Mouse (Mus musculus) NIH3T3 (cell line): ENCODE measurements around the gene Rasip1.

Source experiments
- DNase-seq: peaks from one replicate; pipeline ENCODE4 v3.0.0-alpha.2; 2012; ENCODE audit warnings: low read depth

Rasip1 gene

GRCm38 (mm10) chr7:45624718-45625117, 2.6 kb upstream of the Rasip1 start:
- no peak for DNase-seq

GRCm38 (mm10) chr7:45625481-45625880, 1.8 kb upstream of the Rasip1 start:
- DNase-seq = no peak

- DNase-seq = no peak
Observed at GRCm38 (mm10) chr7:45626571-45627076, 664 bp upstream of the Rasip1 start.

GRCm38 (mm10) chr7:45628364-45629294, 1.3 kb downstream of the Rasip1 start:
- no peak for DNase-seq

GRCm38 (mm10) chr7:45630064-45630907, 3.0 kb downstream of the Rasip1 start:
- no peak for DNase-seq

GRCm38 (mm10) chr7:45632499-45632898, 5.2 kb downstream of the Rasip1 start:
- DNase-seq = no peak

- DNase-seq = no peak
Observed at GRCm38 (mm10) chr7:45634946-45635681, 7.8 kb downstream of the Rasip1 start.

- no peak for DNase-seq
Observed at GRCm38 (mm10) chr7:45635711-45636688, 8.7 kb downstream of the Rasip1 start.

- DNase-seq = no peak
Observed at GRCm38 (mm10) chr7:45637710-45638109, 10.4 kb downstream of the Rasip1 start.

- DNase-seq = peak; percentile 94
Observed at GRCm38 (mm10) chr7:45638623-45639401, 11.5 kb downstream of the Rasip1 start.

GRCm38 (mm10) chr7:45639561-45640027, 12.3 kb downstream of the Rasip1 start, which contains the start of gene Mamstr:
Gene Mamstr (plus strand): TSS chr7:45639977.
- no peak for DNase-seq

GRCm38 (mm10) chr7:45640191-45640957, 13.1 kb downstream of the Rasip1 start:
- no peak for DNase-seq

GRCm38 (mm10) chr7:45641391-45642040, 14.2 kb downstream of the Rasip1 start:
- DNase-seq = peak; percentile 85

GRCm38 (mm10) chr7:45642083-45642482, 14.8 kb downstream of the Rasip1 start:
- peak; percentile 44 for DNase-seq

- DNase-seq = no peak
Observed at GRCm38 (mm10) chr7:45642503-45643255, 15.4 kb downstream of the Rasip1 start.

GRCm38 (mm10) chr7:45643441-45644178, 16.3 kb downstream of the Rasip1 start:
- DNase-seq = peak; percentile 98

- peak; percentile 62 for DNase-seq
Observed at GRCm38 (mm10) chr7:45644183-45644582, 16.9 kb downstream of the Rasip1 start.
